Mouse (Mus musculus) bone marrow, adult 2 months (tissue): ENCODE measurements around the gene Card11.

ENCODE experiments used
- CTCF ChIP-seq: fragments of 200-500 bp; IDR thresholded peaks from 2 replicates; pipeline ENCODE4 v1.5.1; 2011; ENCODE audit warnings: low read length, control low read depth; ENCODE audit not compliant: control insufficient read depth, insufficient read depth
- POLR2A ChIP-seq: fragments of 200-500 bp; IDR thresholded peaks from 2 replicates; pipeline ENCODE4 v1.6.1; 2011; ENCODE audit warnings: low read depth, mild to moderate bottlenecking, control low read depth, low read length, borderline replicate concordance; ENCODE audit not compliant: control insufficient read depth

DNA sequence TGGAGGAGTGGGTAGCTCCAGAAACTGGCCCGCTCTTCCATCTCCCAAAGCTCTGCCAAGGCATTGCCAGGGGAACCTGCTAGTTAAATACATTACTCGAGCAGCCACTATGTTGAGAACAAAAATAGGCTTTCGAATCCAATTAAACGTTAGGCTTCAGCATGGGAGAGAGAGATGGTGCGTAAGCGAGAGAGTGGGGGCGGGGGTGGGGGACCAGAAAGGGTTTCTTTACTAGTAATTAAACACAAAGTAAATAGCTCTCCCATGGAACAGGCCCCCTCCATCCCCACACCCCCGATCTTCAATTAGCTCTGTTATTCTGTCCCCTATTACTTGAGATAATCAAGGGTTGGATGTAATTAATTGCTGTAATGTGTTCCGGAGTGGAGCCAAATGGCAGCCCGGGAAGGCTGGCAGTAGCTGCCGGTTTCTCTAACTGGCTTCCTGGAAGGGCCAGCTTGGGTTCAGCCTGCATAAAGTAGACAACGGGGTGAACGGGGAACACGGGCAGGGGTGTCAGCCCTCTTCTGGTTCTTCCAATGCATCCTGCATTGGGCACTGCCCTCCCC, 59.4 kb downstream of the Card11 start:
- TF ChIP-seq CTCF = no peak
- no peak for TF ChIP-seq POLR2A
